Mouse (Mus musculus) kidney, embryonic 16.5 days (tissue): ENCODE measurements around the gene Sparc. TPM values are rescaled to one million over a fixed set of nuclear protein-coding genes. Genes with fewer than 3 reads are reported as not detected.
"Not testable (repeated sequence)": the region's sequence is repeated elsewhere in the genome, so short reads cannot be mapped to it uniquely, and the experiment has no call there.

Source experiments
- ATAC-seq: fragments of 200-750 bp; cut with Nextera tagmentation; 2 replicates; pipeline ENCODE4 v1.8.0; 2017; ENCODE audit warnings: moderate TSS enrichment; ENCODE audit not compliant: low FRiP score, low TSS enrichment
- H3K27ac ChIP-seq: fragments of 300-500 bp; sonication (generic); 2 replicates; pipeline ENCODE4 v1.5.1; 2014; ENCODE audit warnings: low read length
- H3K27me3 ChIP-seq: fragments of 300-500 bp; sonication (generic); 2 replicates; pipeline ENCODE4 v1.6.1; 2014; ENCODE audit warnings: low read length, control low read depth, mixed read lengths; ENCODE audit not compliant: insufficient read depth
- H3K36me3 ChIP-seq: fragments of 300-500 bp; sonication (generic); 2 replicates; pipeline ENCODE4 v1.6.1; 2014; ENCODE audit warnings: low read length, control low read depth, mixed read lengths; ENCODE audit not compliant: insufficient read depth
- H3K4me1 ChIP-seq: fragments of 300-500 bp; sonication (generic); 2 replicates; pipeline ENCODE4 v1.6.1; 2014; ENCODE audit warnings: low read length, control low read depth, mixed read lengths; ENCODE audit not compliant: insufficient read depth
- H3K4me2 ChIP-seq: fragments of 300-500 bp; sonication (generic); replicated peaks from 2 replicates; pipeline ENCODE4 v1.6.1; 2014; ENCODE audit warnings: low read depth, low read length
- H3K4me3 ChIP-seq: fragments of 300-500 bp; sonication (generic); 2 replicates; pipeline ENCODE4 v1.5.1; 2014; ENCODE audit warnings: mild to moderate bottlenecking, low read length
- H3K9ac ChIP-seq: fragments of 300-500 bp; sonication (generic); replicated peaks from 2 replicates; pipeline ENCODE4 v1.6.1; 2014; ENCODE audit warnings: low read length
- H3K9me3 ChIP-seq: fragments of 300-500 bp; sonication (generic); 2 replicates; pipeline ENCODE4 v1.6.1; 2016; ENCODE audit warnings: low read length, control low read depth
- WGBS: fragments of 180-500 bp; shearing (Covaris S2); extraction: QIAGEN DNeasy Blood & Tissue Kit; methylation state at CpG from one replicate; pipeline ENCODE4 v1.1.7; 2014; 5-methylcytosine and 5-hydroxymethylcytosine counted together
- polyA plus RNA-seq: library from polyadenylated mRNA; unstranded; fragments of >200 nt; fragmentation: Nextera tagmentation; extraction: Ambion mirVana; gene quantifications from 2 replicates; pipeline ENCODE4 v1.2.1, GENCODE M21; 2015

Sparc gene
- polyA plus RNA-seq, 1 experiment from 2014 or later = 1,572 TPM

GRCm38 (mm10) chr11:55419678-55420307, 3.2 kb downstream of the Sparc start:
- peak overlapping the region; percentile 94 for H3K27ac ChIP-seq
- H3K9ac ChIP-seq = peak overlapping the region; percentile 84
- ATAC-seq = peak; percentile 87
- H3K9me3 ChIP-seq = no peaks in the 10 kb centered on the region
- peak overlapping the region; percentile 61 for H3K4me3 ChIP-seq
- H3K4me2 ChIP-seq = peak overlapping the region; percentile 66
- 6% methylated on average over 9 of the region's 9 CpGs for WGBS
- H3K36me3 ChIP-seq = no peaks in the 10 kb centered on the region
- H3K4me1 ChIP-seq = peaks cover 50% of the 10 kb centered on the region
- no peaks in the 10 kb centered on the region for H3K27me3 ChIP-seq

- peak overlapping the region; percentile 94 for H3K27ac ChIP-seq
- peaks cover 50% of the 10 kb centered on the region for H3K4me1 ChIP-seq
- H3K9ac ChIP-seq = peak overlapping the region; percentile 84
- H3K4me2 ChIP-seq = peak overlapping the region; percentile 66
- WGBS = 3% methylated on average over 4 of the region's 4 CpGs
- ATAC-seq = no peak
- H3K27me3 ChIP-seq = no peaks in the 10 kb centered on the region
- H3K36me3 ChIP-seq = no peaks in the 10 kb centered on the region
- H3K9me3 ChIP-seq = no peaks in the 10 kb centered on the region
- H3K4me3 ChIP-seq = peak overlapping the region; percentile 61
Measured at GRCm38 (mm10) chr11:55419296-55419677, 3.7 kb downstream of the Sparc start.

- peaks cover 50% of the 10 kb centered on the region for H3K4me1 ChIP-seq
- no peak for ATAC-seq
- peak overlapping the region; percentile 84 for H3K9ac ChIP-seq
- 4% methylated on average over 3 of the region's 3 CpGs for WGBS
- no peaks in the 10 kb centered on the region for H3K27me3 ChIP-seq
- H3K9me3 ChIP-seq = no peaks in the 10 kb centered on the region
- H3K27ac ChIP-seq = peak overlapping the region; percentile 94
- H3K4me2 ChIP-seq = peak overlapping the region; percentile 66
- no peaks in the 10 kb centered on the region for H3K36me3 ChIP-seq
- peak overlapping the region; percentile 61 for H3K4me3 ChIP-seq
Measured at GRCm38 (mm10) chr11:55418704-55419061, 4.3 kb downstream of the Sparc start.

GRCm38 (mm10) chr11:55417898-55418703, 4.9 kb downstream of the Sparc start:
- H3K4me1 ChIP-seq = peaks cover 52% of the 10 kb centered on the region
- peak overlapping the region; percentile 98 for H3K27ac ChIP-seq
- peak; percentile 75 for ATAC-seq
- no peaks in the 10 kb centered on the region for H3K9me3 ChIP-seq
- H3K9ac ChIP-seq = peak overlapping the region; percentile 84
- no peaks in the 10 kb centered on the region; the same call in 1 of the 2 replicates for H3K36me3 ChIP-seq
- no peaks in the 10 kb centered on the region for H3K27me3 ChIP-seq
- H3K4me3 ChIP-seq = peak overlapping the region; percentile 61
- H3K4me2 ChIP-seq = peak overlapping the region; percentile 66
- 2% methylated on average over 24 of the region's 24 CpGs for WGBS

- H3K9ac ChIP-seq = peak overlapping the region; percentile 27; the same call in 1 of the 2 replicates
- WGBS = 40% methylated on average over 6 of the region's 6 CpGs
Measured at GRCm38 (mm10) chr11:55416609-55417265, 6.2 kb downstream of the Sparc start.

GRCm38 (mm10) chr11:55415731-55416130, 7.3 kb downstream of the Sparc start:
- H3K27me3 ChIP-seq, H3K4me3 ChIP-seq, H3K9ac ChIP-seq, H3K9me3 ChIP-seq, ATAC-seq, H3K36me3 ChIP-seq: not testable (repeated sequence)
- H3K4me2 ChIP-seq = peak overlapping the region; percentile 66; the same call in 1 of the 2 replicates
- peak overlapping the region; percentile 98; the same call in 1 of the 2 replicates for H3K27ac ChIP-seq
- 86% methylated on average over 6 of the region's 6 CpGs for WGBS
- peaks cover 74% of the 10 kb centered on the region for H3K4me1 ChIP-seq

More at GRCm38 (mm10) chr11:55416609-55417265, 6.2 kb downstream of the Sparc start:
- Histone ChIP-seq H3K36me3 (peaks cover 3% of the 10 kb centered on the region), H3K9me3 (no peaks in the 10 kb centered on the region), H3K4me1 (peaks cover 66% of the 10 kb centered on the region), H3K4me3 (peak overlapping the region; percentile 61), H3K27ac (peak overlapping the region; percentile 98), H3K4me2 (peak overlapping the region; percentile 66), H3K27me3 (no peaks in the 10 kb centered on the region)
- ATAC-seq = no peak

GRCm38 (mm10) chr11:55415036-55415704, 7.8 kb downstream of the Sparc start:
- H3K4me1 ChIP-seq = peaks cover 74% of the 10 kb centered on the region
- no peaks in the 10 kb centered on the region for H3K27me3 ChIP-seq
- 10% methylated on average over 9 of the region's 9 CpGs for WGBS
- peak overlapping the region; percentile 10; the same call in 1 of the 2 replicates for H3K4me3 ChIP-seq
- H3K9ac ChIP-seq = peak overlapping the region; percentile 58
- H3K4me2 ChIP-seq = peak overlapping the region; percentile 66
- no peaks in the 10 kb centered on the region for H3K9me3 ChIP-seq
- 0 out of 2 replicates have a peak, but pooled peaks have one; percentile 11 for ATAC-seq
- H3K36me3 ChIP-seq = peaks cover 3% of the 10 kb centered on the region
- peak overlapping the region; percentile 85 for H3K27ac ChIP-seq

- Histone ChIP-seq H3K9me3 (no peaks in the 10 kb centered on the region), H3K27me3 (no peaks in the 10 kb centered on the region), H3K4me2 (peak overlapping the region; percentile 66; the same call in 1 of the 2 replicates), H3K36me3 (peaks cover 10% of the 10 kb centered on the region), H3K4me3 (peak overlapping the region; percentile 12; the same call in 1 of the 2 replicates), H3K4me1 (peaks cover 72% of the 10 kb centered on the region), H3K9ac (peak overlapping the region; percentile 7; the same call in 1 of the 2 replicates), H3K27ac (peak overlapping the region; percentile 85)
- ATAC-seq = no peak
- WGBS = 29% methylated on average over 5 of the region's 5 CpGs
Measured at GRCm38 (mm10) chr11:55414314-55414713, 8.7 kb downstream of the Sparc start.

- no peak for ATAC-seq
- H3K4me2 ChIP-seq = no peak overlapping the region
- WGBS = 89% methylated on average over 2 of the region's 2 CpGs
- no peaks in the 10 kb centered on the region for H3K27me3 ChIP-seq
- peaks cover 19% of the 10 kb centered on the region for H3K36me3 ChIP-seq
- peaks cover 72% of the 10 kb centered on the region for H3K4me1 ChIP-seq
- no peak overlapping the region for H3K4me3 ChIP-seq
- H3K27ac ChIP-seq = no peak overlapping the region
- no peaks in the 10 kb centered on the region for H3K9me3 ChIP-seq
- no peak overlapping the region for H3K9ac ChIP-seq
Measured at GRCm38 (mm10) chr11:55413416-55413796, 9.6 kb downstream of the Sparc start.
